In genomic region chr12:112876332-112877072, GRCm38 (mm10) we compare ENCODE assay signal across 9 mouse cellular contexts. TPM values are rescaled to one million over a fixed set of nuclear protein-coding genes. Genes with fewer than 3 reads are reported as not detected.
DNase-seq lines count a peak whose midpoint lies in the region; ATAC-seq and TF ChIP-seq lines count a peak whose summit lies in the region.
"Had no signal": no experiment of that assay in that cellular context is flagged by ENCODE, and none has a peak within 500 bp of the region (broad histone marks: within the 10 kb centered on the region; RNA-seq: fewer than 3 reads in every experiment).

No protein-coding gene starts in this region.

- peak overlapping the region; percentile 38 for H3K4me3 ChIP-seq in bone marrow macrophage, adult 2 months (ENCODE audit: insufficient read depth, low read length)
- peak overlapping the region; percentile 64 for H3K4me3 ChIP-seq in gastrocnemius, adult 2 months
- peak overlapping the region; percentile 15 for H3K4me3 ChIP-seq in hindbrain, embryonic 13.5 days
- H3K4me3 ChIP-seq in limb, embryonic 13.5 days, result peak overlapping the region; percentile 49
- H3K4me3 ChIP-seq in midbrain, embryonic 12.5 days, result peak overlapping the region; percentile 12

- TF ChIP-seq CTCF in bone marrow macrophage, adult 2 months (IDR thresholded peaks at IDR 0.05; ENCODE audit: low read depth, low read length), result no peak
- TF ChIP-seq CTCF in gastrocnemius, adult 2 months (IDR thresholded peaks at IDR 0.05), result no peak

- H3K27me3 ChIP-seq in hindbrain, embryonic 13.5 days, result peaks cover 95% of the 10 kb centered on the region
- peaks cover 91% of the 10 kb centered on the region for H3K27me3 ChIP-seq in limb, embryonic 13.5 days
- peaks cover 88% of the 10 kb centered on the region for H3K27me3 ChIP-seq in midbrain, embryonic 12.5 days

- H3K9me3 ChIP-seq in hindbrain, embryonic 13.5 days, result no peaks in the 10 kb centered on the region
- no peaks in the 10 kb centered on the region for H3K9me3 ChIP-seq in limb, embryonic 13.5 days
- no peaks in the 10 kb centered on the region for H3K9me3 ChIP-seq in midbrain, embryonic 12.5 days

- H3K36me3 ChIP-seq in hindbrain, embryonic 13.5 days, result no peaks in the 10 kb centered on the region
- no peaks in the 10 kb centered on the region for H3K36me3 ChIP-seq in limb, embryonic 13.5 days
- no peaks in the 10 kb centered on the region for H3K36me3 ChIP-seq in midbrain, embryonic 12.5 days

- peak overlapping the region; percentile 61 for H3K4me2 ChIP-seq in hindbrain, embryonic 13.5 days
- peak overlapping the region; percentile 88 for H3K4me2 ChIP-seq in limb, embryonic 13.5 days (replicated peaks)
- peak overlapping the region; percentile 27 for H3K4me2 ChIP-seq in midbrain, embryonic 12.5 days (replicated peaks)

- H3K4me1 ChIP-seq in bone marrow macrophage, adult 2 months (ENCODE audit: control insufficient read depth, insufficient read depth, low read length), result peaks cover 31% of the 10 kb centered on the region
- peaks cover 31% of the 10 kb centered on the region for H3K4me1 ChIP-seq in hindbrain, embryonic 13.5 days (replicated peaks)
- H3K4me1 ChIP-seq in limb, embryonic 13.5 days, result peaks cover 35% of the 10 kb centered on the region
- H3K4me1 ChIP-seq in midbrain, embryonic 12.5 days, result peaks cover 23% of the 10 kb centered on the region

- 4% methylated on average over 28 of the region's 28 CpGs for whole genome bisulfite sequencing in hindbrain, embryonic 13.5 days
- 2% methylated on average over 28 of the region's 28 CpGs for WGBS in limb, embryonic 13.5 days
- 6% methylated on average over 28 of the region's 28 CpGs for WGBS in midbrain, embryonic 12.5 days

- DNase-seq in cerebellum, postnatal 14 days, result peak; percentile 42 to 46
- no peak for DNase-seq in cerebellum, adult 9-10 months
- peak; percentile 80 for DNase-seq in gastrocnemius, adult 2 months
- DNase-seq in frontal cortex, postnatal 14 days (ENCODE audit: low spot score in 2 of 2), result no peak

- no peak for ATAC-seq in hindbrain, embryonic 13.5 days (ENCODE audit: low FRiP score)
- ATAC-seq in limb, embryonic 13.5 days (ENCODE audit: low FRiP score, low read depth), result no peak
- ATAC-seq in midbrain, embryonic 12.5 days (ENCODE audit: low FRiP score, low read depth), result no peak

- no peak for TF ChIP-seq POLR2A in bone marrow macrophage, adult 2 months (IDR thresholded peaks at IDR 0.05; ENCODE audit: borderline replicate concordance, low read depth, low read length)

- no peak overlapping the region; the same call in 1 of the 2 replicates for H3K9ac ChIP-seq in hindbrain, embryonic 13.5 days
- peak overlapping the region; percentile 35; the same call in 1 of the 2 replicates for H3K9ac ChIP-seq in limb, embryonic 13.5 days
- no peak overlapping the region for H3K9ac ChIP-seq in midbrain, embryonic 12.5 days (replicated peaks)

- H3K27ac ChIP-seq in bone marrow macrophage, adult 2 months (ENCODE audit: insufficient read depth, low read depth, low read length), result no peak overlapping the region
- peak overlapping the region; percentile 76 for H3K27ac ChIP-seq in gastrocnemius, adult 2 months
- no peak overlapping the region for H3K27ac ChIP-seq in hindbrain, embryonic 13.5 days
- H3K27ac ChIP-seq in limb, embryonic 13.5 days, result no peak overlapping the region
- H3K27ac ChIP-seq in midbrain, embryonic 12.5 days (replicated peaks), result no peak overlapping the region

- intact Hi-C loops in gastrocnemius, adult 2 months (cut with DNase I), result loop anchor here (5.0 to 10.0 kb wide), 4 partner anchors 41 to 228 kb away; partner anchors contain the start of gene Nudt14

RNA-seq across cellular contexts. Expression of gene Gpr132, which starts 8.5 kb away (rescaled TPM):
- polyA plus RNA-seq in bone marrow macrophage, adult 2 months (2012; ENCODE audit: insufficient read depth, insufficient read length, missing spikeins), result 42.1 and 44.3 TPM in 2 replicates
- total RNA-seq in gastrocnemius, adult 2 months (2021), result under 1 TPM in 1 of 2 experiments, not detected in 1; 0.14 TPM
- polyA plus RNA-seq in hindbrain, embryonic 13.5 days (2015; fragmentation: Nextera tagmentation; extraction: Ambion mirVana), result not detected in 2 replicates
- 0.11 and 0.13 TPM in 2 replicates for polyA plus RNA-seq in limb, embryonic 13.5 days (2015; fragmentation: Nextera tagmentation; extraction: Ambion mirVana)
- polyA plus RNA-seq in midbrain, embryonic 12.5 days (2016; fragmentation: Nextera tagmentation; extraction: Ambion mirVana), result not detected in 2 replicates
- total RNA-seq: left cerebral cortex, postnatal 10 days had no signal

RNA-seq across cellular contexts. Expression of gene Cdca4, which starts 47.3 kb away (rescaled TPM):
- polyA plus RNA-seq in bone marrow macrophage, adult 2 months (2012; ENCODE audit: insufficient read depth, insufficient read length, missing spikeins), result 26.2 and 28.0 TPM in 2 replicates
- total RNA-seq in gastrocnemius, adult 2 months (2021), result 1 to 10 TPM; 3.0 to 3.1 TPM
- 55.3 and 60.5 TPM in 2 replicates for polyA plus RNA-seq in hindbrain, embryonic 13.5 days (2015; fragmentation: Nextera tagmentation; extraction: Ambion mirVana)
- 132 and 134 TPM in 2 replicates for polyA plus RNA-seq in limb, embryonic 13.5 days (2015; fragmentation: Nextera tagmentation; extraction: Ambion mirVana)
- polyA plus RNA-seq in midbrain, embryonic 12.5 days (2016; fragmentation: Nextera tagmentation; extraction: Ambion mirVana), result 124 and 132 TPM in 2 replicates

RNA-seq across cellular contexts. Expression of gene Jag2, which starts 53.1 kb away (rescaled TPM):
- polyA plus RNA-seq in bone marrow macrophage, adult 2 months (2012; ENCODE audit: insufficient read depth, insufficient read length, missing spikeins), result 2.8 and 3.2 TPM in 2 replicates
- total RNA-seq in gastrocnemius, adult 2 months (2021), result 10 to 100 TPM; 20.3 to 30.2 TPM
- polyA plus RNA-seq in hindbrain, embryonic 13.5 days (2015; fragmentation: Nextera tagmentation; extraction: Ambion mirVana), result 8.4 and 10.7 TPM in 2 replicates
- polyA plus RNA-seq in limb, embryonic 13.5 days (2015; fragmentation: Nextera tagmentation; extraction: Ambion mirVana), result 5.9 and 7.8 TPM in 2 replicates
- polyA plus RNA-seq in midbrain, embryonic 12.5 days (2016; fragmentation: Nextera tagmentation; extraction: Ambion mirVana), result 5.8 and 7.5 TPM in 2 replicates

Comparison
In these comparisons a context has a peak if more than half of its experiments do, and no peak if none do; other contexts are left out.
1. DNase-seq: peak in cerebellum, postnatal 14 days (2 of 2) and gastrocnemius, adult 2 months (single experiment); none in cerebellum, adult 9-10 months (single experiment) and frontal cortex, postnatal 14 days (0 of 2).
2. H3K4me3 ChIP-seq: peak in every context shown above with its lines; median percentile 64 in gastrocnemius, adult 2 months; 49 in limb, embryonic 13.5 days; 38 in bone marrow macrophage, adult 2 months; 15 in hindbrain, embryonic 13.5 days; 12 in midbrain, embryonic 12.5 days.
3. H3K4me2 ChIP-seq: peak in every context shown above with its lines; median percentile 88 in limb, embryonic 13.5 days; 61 in hindbrain, embryonic 13.5 days; 27 in midbrain, embryonic 12.5 days.
4. RNA of gene Gpr132, which starts 8.5 kb away (polyA plus RNA-seq): 42.1 to 44.3 TPM in bone marrow macrophage, adult 2 months; 0.11 to 0.13 TPM in limb, embryonic 13.5 days, not detected in hindbrain, embryonic 13.5 days and not detected in midbrain, embryonic 12.5 days; every median in the first group is over 10 times any median in the second.